Comparison of ENCODE assay signal across 17 mouse cellular contexts in the genomic region with DNA sequence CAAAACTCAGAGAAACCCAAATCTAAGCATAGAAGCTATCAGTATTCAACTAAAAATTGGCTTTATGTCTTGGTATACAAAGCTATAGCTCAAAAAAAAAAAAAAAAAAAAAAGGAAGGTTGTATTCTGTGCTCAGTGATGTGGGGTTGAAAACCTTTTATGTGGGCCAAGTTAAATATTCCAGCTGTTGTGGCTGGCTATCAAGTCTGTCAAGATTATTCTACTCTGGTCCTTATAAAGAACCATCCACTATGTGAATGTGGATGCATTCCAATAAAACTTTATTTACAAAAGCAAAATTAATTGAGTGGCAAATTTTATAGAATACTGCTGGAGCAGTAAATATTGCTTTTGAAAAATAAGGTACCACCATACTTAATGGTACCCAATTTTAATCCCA.
DNase-seq lines count a peak whose midpoint lies in the region; ATAC-seq and TF ChIP-seq lines count a peak whose summit lies in the region.
"Had no signal": no experiment of that assay in that cellular context is flagged by ENCODE, and none has a peak within 500 bp of the region (broad histone marks: within the 10 kb centered on the region; RNA-seq: fewer than 3 reads in every experiment).

No protein-coding gene starts in this region.

- H3K9me3 ChIP-seq in lung, embryonic 14.5 days (ENCODE audit: low read depth, low read length), result no peaks in the 10 kb centered on the region
- H3K9me3 ChIP-seq in lung, embryonic 15.5 days, result no peaks in the 10 kb centered on the region
- H3K9me3 ChIP-seq in lung, embryonic 16.5 days (ENCODE audit: control insufficient read depth, low read length), result no peaks in the 10 kb centered on the region

- H3K27ac ChIP-seq in lung, embryonic 14.5 days (ENCODE audit: low read depth), result 0 out of 2 replicates have a peak overlapping the region, but pooled peaks have one; percentile 43
- peak overlapping the region; percentile 25; the same call in 1 of the 2 replicates for H3K27ac ChIP-seq in lung, embryonic 15.5 days
- H3K27ac ChIP-seq in lung, embryonic 16.5 days (ENCODE audit: low read length), result peak overlapping the region; percentile 31; the same call in 1 of the 2 replicates

- H3K4me1 ChIP-seq in lung, embryonic 14.5 days (ENCODE audit: insufficient read depth), result no peaks in the 10 kb centered on the region
- no peaks in the 10 kb centered on the region for H3K4me1 ChIP-seq in lung, adult 2 months (ENCODE audit: control insufficient read depth, insufficient read depth, low read length)
- 0 out of 2 replicates have a peak, but pooled peaks cover 6% of the 10 kb centered on the region for H3K4me1 ChIP-seq in lung, embryonic 15.5 days
- H3K4me1 ChIP-seq in lung, embryonic 16.5 days (replicated peaks; ENCODE audit: control insufficient read depth, insufficient read depth, low read length), result no peaks in the 10 kb centered on the region

- H3K9ac ChIP-seq in lung, embryonic 14.5 days, result no peak overlapping the region
- no peak overlapping the region for H3K9ac ChIP-seq in lung, embryonic 15.5 days
- H3K9ac ChIP-seq in lung, embryonic 16.5 days (ENCODE audit: low read length), result no peak overlapping the region

- H3K4me2 ChIP-seq in lung, embryonic 14.5 days, result no peak overlapping the region
- no peak overlapping the region for H3K4me2 ChIP-seq in lung, embryonic 15.5 days
- no peak overlapping the region for H3K4me2 ChIP-seq in lung, embryonic 16.5 days (ENCODE audit: low read depth, low read length)

- ATAC-seq in lung, embryonic 14.5 days (ENCODE audit: insufficient read depth), result peak; percentile 84
- ATAC-seq in lung, embryonic 15.5 days (ENCODE audit: borderline replicate concordance, extremely low read depth, low FRiP score, low TSS enrichment), result peak; percentile 74
- peak; percentile 85 for ATAC-seq in lung, embryonic 16.5 days (ENCODE audit: low read depth)
- ATAC-seq: activated CD4-positive, CD25-positive, alpha-beta regulatory T cell, adult 4 months; CD4-positive, CD25-positive, alpha-beta regulatory T cell, adult 4 months; Patski had no signal

- no peaks in the 10 kb centered on the region for H3K27me3 ChIP-seq in lung, embryonic 14.5 days (ENCODE audit: insufficient read depth, low read length)
- H3K27me3 ChIP-seq in lung, embryonic 15.5 days, result no peaks in the 10 kb centered on the region
- no peaks in the 10 kb centered on the region for H3K27me3 ChIP-seq in lung, embryonic 16.5 days (ENCODE audit: control insufficient read depth, insufficient read depth, low read depth, low read length)
- H3K27me3 ChIP-seq: CH12.LX, Patski had no signal

- DNase-seq in lung, embryonic 14.5 days, result peak; percentile 79
- no peak for DNase-seq in lung, adult 2 months
- no peak for DNase-seq in lung, postnatal 4 days
- DNase-seq in lung, postnatal 10 days, result no peak
- DNase-seq: adrenal gland, postnatal 10 days; adrenal gland, postnatal 25 days; B cell, adult 2 months; cerebellum, adult 11 months; cerebellum, adult 11-12 months; cerebellum, adult 18-20 months had no signal

- no peak for TF ChIP-seq POLR2A in lung, adult 2 months (IDR thresholded peaks at IDR 0.05; ENCODE audit: borderline replicate concordance, extremely low read depth, low read depth, low read length)

- H3K36me3 ChIP-seq in lung, embryonic 14.5 days (ENCODE audit: insufficient read depth), result no peaks in the 10 kb centered on the region
- no peaks in the 10 kb centered on the region for H3K36me3 ChIP-seq in lung, embryonic 15.5 days
- no peaks in the 10 kb centered on the region for H3K36me3 ChIP-seq in lung, embryonic 16.5 days (ENCODE audit: control insufficient read depth, insufficient read depth, low read length)
- H3K36me3 ChIP-seq: G1E had no signal

- TF ChIP-seq CTCF in lung, embryonic 14.5 days (IDR thresholded peaks at IDR 0.05; ENCODE audit: low read depth), result no peak
- no peak for TF ChIP-seq CTCF in lung, adult 2 months (IDR thresholded peaks at IDR 0.05; ENCODE audit: insufficient read depth, low read length)

- H3K4me3 ChIP-seq in lung, embryonic 14.5 days (ENCODE audit: low read depth, low read length), result no peak overlapping the region
- H3K4me3 ChIP-seq in lung, adult 2 months (replicated peaks; ENCODE audit: extremely low read depth, low read depth, low read length), result no peak overlapping the region
- H3K4me3 ChIP-seq in lung, embryonic 15.5 days, result no peak overlapping the region
- no peak overlapping the region for H3K4me3 ChIP-seq in lung, embryonic 16.5 days (ENCODE audit: low read length)
